Mouse (Mus musculus) thymus, adult 2 months (tissue): ENCODE results near the gene Gdpd2. TPM values are rescaled to one million over a fixed set of nuclear protein-coding genes. Genes with fewer than 3 reads are reported as not detected.

Experiments used
- DNase-seq: peaks from one replicate; pipeline ENCODE4 v3.0.0; 2021
- H3K27ac ChIP-seq: fragments of 200-500 bp; 2 replicates; pipeline ENCODE4 v1.5.1; 2012; ENCODE audit warnings: low read length, control low read depth; ENCODE audit not compliant: control insufficient read depth, insufficient read depth
- H3K27me3 ChIP-seq: fragments of 200-500 bp; 2 replicates; pipeline ENCODE4 v1.6.1; 2012; ENCODE audit warnings: mild to moderate bottlenecking, low read length, moderate library complexity, mixed read lengths; ENCODE audit not compliant: control insufficient read depth, insufficient read depth
- H3K36me3 ChIP-seq: fragments of 200-500 bp; 2 replicates; pipeline ENCODE4 v1.6.1; 2012; ENCODE audit warnings: mild to moderate bottlenecking, low read length, moderate library complexity; ENCODE audit not compliant: control insufficient read depth, insufficient read depth
- H3K4me1 ChIP-seq: fragments of 200-500 bp; replicated peaks from 2 replicates; pipeline ENCODE4 v1.6.1; 2012; ENCODE audit warnings: low read length; ENCODE audit not compliant: control insufficient read depth, insufficient read depth
- H3K4me3 ChIP-seq: fragments of 200-500 bp; 2 replicates; pipeline ENCODE4 v1.5.1; 2012; ENCODE audit warnings: mild to moderate bottlenecking, low read length, control low read depth, moderate library complexity; ENCODE audit not compliant: control insufficient read depth, insufficient read depth
- CTCF ChIP-seq: fragments of 200-500 bp; IDR thresholded peaks from 2 replicates; pipeline ENCODE4 v1.5.1; 2012; ENCODE audit warnings: mild to moderate bottlenecking, control low read depth, low read length, moderate library complexity, borderline replicate concordance; ENCODE audit not compliant: control insufficient read depth, poor library complexity, insufficient read depth; ENCODE audit errors: extremely low read depth
- POLR2A ChIP-seq: fragments of 200-500 bp; IDR thresholded peaks from 2 replicates; pipeline ENCODE4 v1.6.1; 2012; ENCODE audit warnings: mild to moderate bottlenecking, low read length, control low read depth, moderate library complexity; ENCODE audit not compliant: control insufficient read depth, poor library complexity, insufficient read depth; ENCODE audit errors: extremely low read depth
- WGBS: fragments of 180-500 bp; shearing (Covaris S2); methylation state at CpG from one replicate; pipeline ENCODE4 v1.1.7; 2018; 5-methylcytosine and 5-hydroxymethylcytosine counted together
- polyA plus RNA-seq: library from polyadenylated mRNA; depleted of rRNA; stranded (reverse); fragments of >200 nt; gene quantifications from 2 replicates; pipeline ENCODE4 v1.2.3, GENCODE M21; 2012; rRNA removed

Gene Gdpd2
- 1.4 and 2.4 TPM in 2 replicates for polyA plus RNA-seq

GRCm38 (mm10) chrX:100729665-100730188, at the start of gene Gdpd2:
Gdpd2 (plus strand) TSS chrX:100729873.
- no peak for DNase-seq
- TF ChIP-seq CTCF = no peak
- no peak for TF ChIP-seq POLR2A
- Histone ChIP-seq H3K27me3 (no peaks in the 10 kb centered on the region), H3K27ac (no peak within 1 kb of the TSS), H3K4me1 (no peaks in the 10 kb centered on the region), H3K4me3 (no peak within 1 kb of the TSS), H3K36me3 (peaks cover 11% of the 10 kb centered on the region)
- 10% methylated on average over 8 of the region's 8 CpGs for WGBS

- Histone ChIP-seq H3K27ac (no peak overlapping the region), H3K36me3 (peaks cover 6% of the 10 kb centered on the region; the same call in 1 of the 2 replicates), H3K4me3 (no peak overlapping the region), H3K27me3 (no peaks in the 10 kb centered on the region), H3K4me1 (no peaks in the 10 kb centered on the region)
- TF ChIP-seq CTCF = no peak
- TF ChIP-seq POLR2A = no peak
- 90% methylated on average over 3 of the region's 3 CpGs for WGBS
- DNase-seq = no peak
Measured at GRCm38 (mm10) chrX:100686527-100686926, 43.1 kb upstream of the Gdpd2 start.

GRCm38 (mm10) chrX:100687360-100688032, 42.2 kb upstream of the Gdpd2 start:
- Histone ChIP-seq H3K4me3 (no peak overlapping the region), H3K27me3 (no peaks in the 10 kb centered on the region), H3K4me1 (no peaks in the 10 kb centered on the region), H3K36me3 (peaks cover 6% of the 10 kb centered on the region; the same call in 1 of the 2 replicates), H3K27ac (no peak overlapping the region)
- no peak for DNase-seq
- TF ChIP-seq POLR2A (no peak), CTCF (no peak)
- WGBS = 96% methylated on average over 6 of the region's 6 CpGs

GRCm38 (mm10) chrX:100688033-100688370, 41.7 kb upstream of the Gdpd2 start:
- peaks cover 6% of the 10 kb centered on the region; the same call in 1 of the 2 replicates for H3K36me3 ChIP-seq
- H3K27me3 ChIP-seq = no peaks in the 10 kb centered on the region
- 95% methylated on average over 5 of the region's 5 CpGs for WGBS
- H3K4me3 ChIP-seq = no peak overlapping the region
- no peak for DNase-seq
- H3K4me1 ChIP-seq = no peaks in the 10 kb centered on the region
- H3K27ac ChIP-seq = no peak overlapping the region
- TF ChIP-seq POLR2A (no peak), CTCF (no peak)

- no peak overlapping the region for H3K4me3 ChIP-seq
- DNase-seq = no peak
- no peaks in the 10 kb centered on the region for H3K4me1 ChIP-seq
- over 99% methylated on average over 4 of the region's 4 CpGs for WGBS
- no peaks in the 10 kb centered on the region for H3K27me3 ChIP-seq
- no peak for TF ChIP-seq POLR2A
- TF ChIP-seq CTCF = no peak
- H3K36me3 ChIP-seq = peaks cover 10% of the 10 kb centered on the region
- H3K27ac ChIP-seq = no peak overlapping the region
Measured at GRCm38 (mm10) chrX:100696776-100697175, 32.9 kb upstream of the Gdpd2 start.

- WGBS = 98% methylated on average over 6 of the region's 6 CpGs
- Histone ChIP-seq H3K4me1 (no peaks in the 10 kb centered on the region), H3K36me3 (peaks cover 14% of the 10 kb centered on the region), H3K27ac (no peak overlapping the region), H3K4me3 (no peak overlapping the region), H3K27me3 (no peaks in the 10 kb centered on the region)
- no peak for TF ChIP-seq POLR2A
- TF ChIP-seq CTCF = no peak
- no peak for DNase-seq
Measured at GRCm38 (mm10) chrX:100708032-100708431, 21.6 kb upstream of the Gdpd2 start.

- no peak overlapping the region for H3K27ac ChIP-seq
- H3K4me3 ChIP-seq = no peak overlapping the region
- TF ChIP-seq CTCF = no peak
- TF ChIP-seq POLR2A = no peak
- WGBS = over 99% methylated on average over 6 of the region's 6 CpGs
- no peak for DNase-seq
- no peaks in the 10 kb centered on the region for H3K27me3 ChIP-seq
- peaks cover 27% of the 10 kb centered on the region for H3K36me3 ChIP-seq
- no peaks in the 10 kb centered on the region for H3K4me1 ChIP-seq
Measured at GRCm38 (mm10) chrX:100716173-100716572, 13.5 kb upstream of the Gdpd2 start.
